Mouse (Mus musculus): ENCODE results near the gene Pnmal1. TPM values are rescaled to one million over a fixed set of nuclear protein-coding genes. Genes with fewer than 3 reads are reported as not detected.

Pnmal1 gene
- polyA plus RNA-seq, 1 experiment from 2014 or later = 2.9 TPM

DNA sequence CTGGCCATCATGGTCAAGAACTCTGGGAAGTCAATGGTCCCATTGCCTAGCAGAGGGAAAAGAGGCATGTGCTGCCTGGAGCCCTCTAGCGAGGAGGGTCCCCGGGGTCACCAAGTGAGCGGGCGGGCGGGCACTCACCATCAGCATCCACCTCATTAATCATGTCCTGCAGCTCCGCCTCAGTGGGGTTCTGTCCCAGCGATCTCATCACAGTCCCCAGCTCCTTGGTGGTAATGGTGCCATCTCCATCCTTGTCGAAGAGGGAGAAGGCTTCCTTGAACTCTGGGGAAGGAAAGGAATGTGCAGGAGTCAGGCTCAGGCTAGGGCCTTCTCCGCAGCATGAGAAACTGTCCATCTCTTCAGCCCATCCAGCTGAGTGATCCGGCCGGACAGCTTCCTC is 42.0 kb upstream of the Pnmal1 start:
- Histone ChIP-seq H3K4me1 (ENCODE audit: control insufficient read depth, insufficient read depth, low read length) (peaks cover 41% of the 10 kb centered on the region), H3K9me3 (ENCODE audit: control insufficient read depth, low read length) (no peaks in the 10 kb centered on the region), H3K36me3 (ENCODE audit: control insufficient read depth, insufficient read depth, low read length) (peaks cover 40% of the 10 kb centered on the region), H3K9ac (ENCODE audit: low read depth, low read length) (no peak overlapping the region), H3K27ac (ENCODE audit: low read length) (no peak overlapping the region), H3K4me3 (ENCODE audit: low read length) (no peak overlapping the region), H3K27me3 (replicated peaks; ENCODE audit: control insufficient read depth, insufficient read depth, low read length) (no peaks in the 10 kb centered on the region), H3K4me2 (ENCODE audit: low read depth, low read length) (no peak overlapping the region)
- 69% methylated on average over 11 of the region's 11 CpGs for WGBS
- ATAC-seq = no peak

- no peaks in the 10 kb centered on the region for H3K9me3 ChIP-seq (ENCODE audit: control insufficient read depth, low read length)
- H3K27ac ChIP-seq (ENCODE audit: low read length) = no peak overlapping the region
- H3K4me1 ChIP-seq (ENCODE audit: control insufficient read depth, insufficient read depth, low read length) = peaks cover 45% of the 10 kb centered on the region
- no peak overlapping the region for H3K4me3 ChIP-seq (ENCODE audit: low read length)
- no peak overlapping the region for H3K4me2 ChIP-seq (ENCODE audit: low read depth, low read length)
- peaks cover 40% of the 10 kb centered on the region for H3K36me3 ChIP-seq (ENCODE audit: control insufficient read depth, insufficient read depth, low read length)
- no peak overlapping the region for H3K9ac ChIP-seq (ENCODE audit: low read depth, low read length)
- no peak for ATAC-seq
- no peaks in the 10 kb centered on the region for H3K27me3 ChIP-seq (replicated peaks; ENCODE audit: control insufficient read depth, insufficient read depth, low read length)
- WGBS = 76% methylated on average over 9 of the region's 9 CpGs
Measured at GRCm38 (mm10) chr7:16918014-16918413, 41.5 kb upstream of the Pnmal1 start.

GRCm38 (mm10) chr7:16918670-16919069 is 40.8 kb upstream of the Pnmal1 start:
- Histone ChIP-seq H3K27me3 (replicated peaks; ENCODE audit: control insufficient read depth, insufficient read depth, low read length) (no peaks in the 10 kb centered on the region), H3K4me2 (ENCODE audit: low read depth, low read length) (no peak overlapping the region), H3K4me1 (ENCODE audit: control insufficient read depth, insufficient read depth, low read length) (peaks cover 45% of the 10 kb centered on the region), H3K9me3 (ENCODE audit: control insufficient read depth, low read length) (no peaks in the 10 kb centered on the region), H3K4me3 (ENCODE audit: low read length) (no peak overlapping the region), H3K36me3 (ENCODE audit: control insufficient read depth, insufficient read depth, low read length) (peaks cover 40% of the 10 kb centered on the region), H3K27ac (ENCODE audit: low read length) (no peak overlapping the region), H3K9ac (ENCODE audit: low read depth, low read length) (no peak overlapping the region)
- WGBS = 68% methylated on average over 3 of the region's 3 CpGs
- no peak for ATAC-seq

GRCm38 (mm10) chr7:16919395-16920149 is 39.9 kb upstream of the Pnmal1 start:
- no peaks in the 10 kb centered on the region for H3K9me3 ChIP-seq (ENCODE audit: control insufficient read depth, low read length)
- H3K4me2 ChIP-seq (ENCODE audit: low read depth, low read length) = peak overlapping the region; percentile 20; the same call in 1 of the 2 replicates
- H3K4me1 ChIP-seq (ENCODE audit: control insufficient read depth, insufficient read depth, low read length) = peaks cover 45% of the 10 kb centered on the region
- H3K27ac ChIP-seq (ENCODE audit: low read length) = peak overlapping the region; percentile 54
- peaks cover 37% of the 10 kb centered on the region for H3K36me3 ChIP-seq (ENCODE audit: control insufficient read depth, insufficient read depth, low read length)
- H3K4me3 ChIP-seq (ENCODE audit: low read length) = peak overlapping the region; percentile 9; the same call in 1 of the 2 replicates
- 70% methylated on average over 13 of the region's 13 CpGs for WGBS
- no peaks in the 10 kb centered on the region for H3K27me3 ChIP-seq (replicated peaks; ENCODE audit: control insufficient read depth, insufficient read depth, low read length)
- peak overlapping the region; percentile 48; the same call in 1 of the 2 replicates for H3K9ac ChIP-seq (ENCODE audit: low read depth, low read length)
- ATAC-seq = no peak

DNA sequence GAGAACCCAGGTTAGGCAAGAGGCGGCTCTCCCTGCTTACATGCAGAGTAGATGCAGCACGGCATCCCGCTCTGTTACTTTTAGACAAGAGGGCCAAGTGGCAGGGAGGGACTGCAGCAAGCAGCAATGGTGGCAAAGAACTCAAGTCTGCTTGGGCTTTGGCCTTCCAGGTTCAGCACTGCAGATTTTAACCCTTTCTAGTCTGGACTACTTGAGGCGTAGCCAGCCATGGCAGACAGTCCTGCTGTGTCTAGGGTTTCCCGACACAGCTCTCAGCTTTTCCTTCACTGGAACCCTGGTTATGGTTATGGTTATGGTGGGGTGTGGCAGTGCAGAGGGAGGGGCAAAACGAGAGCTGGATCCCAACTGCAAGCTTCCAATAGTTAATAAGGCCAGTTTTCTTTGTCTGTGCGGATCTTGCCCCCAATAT is 39.3 kb upstream of the Pnmal1 start:
- Histone ChIP-seq H3K4me1 (ENCODE audit: control insufficient read depth, insufficient read depth, low read length) (peaks cover 45% of the 10 kb centered on the region), H3K9me3 (ENCODE audit: control insufficient read depth, low read length) (no peaks in the 10 kb centered on the region), H3K9ac (ENCODE audit: low read depth, low read length) (peak overlapping the region; percentile 48; the same call in 1 of the 2 replicates), H3K4me2 (ENCODE audit: low read depth, low read length) (peak overlapping the region; percentile 20; the same call in 1 of the 2 replicates), H3K27ac (ENCODE audit: low read length) (0 out of 2 replicates have a peak overlapping the region, but pooled peaks have one; percentile 28), H3K27me3 (replicated peaks; ENCODE audit: control insufficient read depth, insufficient read depth, low read length) (no peaks in the 10 kb centered on the region), H3K4me3 (ENCODE audit: low read length) (peak overlapping the region; percentile 9; the same call in 1 of the 2 replicates), H3K36me3 (ENCODE audit: control insufficient read depth, insufficient read depth, low read length) (peaks cover 31% of the 10 kb centered on the region)
- 72% methylated on average over 7 of the region's 7 CpGs for WGBS
- ATAC-seq = no peak

GRCm38 (mm10) chr7:16920818-16921791 is 38.4 kb upstream of the Pnmal1 start:
- H3K9me3 ChIP-seq (ENCODE audit: control insufficient read depth, low read length) = no peaks in the 10 kb centered on the region
- H3K4me3 ChIP-seq (ENCODE audit: low read length) = peak overlapping the region; percentile 72
- WGBS = 40% methylated on average over 21 of the region's 21 CpGs
- H3K9ac ChIP-seq (ENCODE audit: low read depth, low read length) = peak overlapping the region; percentile 96
- peaks cover 45% of the 10 kb centered on the region for H3K4me1 ChIP-seq (ENCODE audit: control insufficient read depth, insufficient read depth, low read length)
- no peak for ATAC-seq
- H3K4me2 ChIP-seq (ENCODE audit: low read depth, low read length) = peak overlapping the region; percentile 76
- H3K27me3 ChIP-seq (replicated peaks; ENCODE audit: control insufficient read depth, insufficient read depth, low read length) = no peaks in the 10 kb centered on the region
- peak overlapping the region; percentile 96 for H3K27ac ChIP-seq (ENCODE audit: low read length)
- peaks cover 27% of the 10 kb centered on the region for H3K36me3 ChIP-seq (ENCODE audit: control insufficient read depth, insufficient read depth, low read length)

DNA sequence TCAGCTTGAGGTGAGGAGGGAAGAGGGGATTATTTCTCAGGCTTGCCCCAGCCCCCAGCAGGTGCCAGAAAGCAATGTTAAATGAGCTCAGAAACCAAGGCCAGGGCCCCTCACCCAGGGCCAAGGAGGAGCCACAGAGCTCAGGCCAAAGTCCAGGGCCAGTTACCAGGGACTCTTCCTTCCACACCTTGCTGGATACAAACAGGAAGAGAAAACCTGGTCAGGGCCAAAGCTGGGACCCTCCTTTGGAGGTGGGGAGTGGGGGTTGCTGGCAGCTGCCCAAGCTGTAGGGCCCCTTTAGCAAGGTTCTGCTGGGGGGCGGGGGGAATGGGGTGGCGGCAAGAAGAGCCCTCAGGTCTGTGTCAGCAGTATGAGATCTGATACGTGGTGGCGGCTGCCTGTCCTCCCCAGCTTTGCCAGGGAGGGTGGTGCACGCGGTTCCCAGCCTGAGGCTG is 37.6 kb upstream of the Pnmal1 start:
- Histone ChIP-seq H3K9me3 (ENCODE audit: control insufficient read depth, low read length) (no peaks in the 10 kb centered on the region), H3K27me3 (replicated peaks; ENCODE audit: control insufficient read depth, insufficient read depth, low read length) (no peaks in the 10 kb centered on the region), H3K4me3 (ENCODE audit: low read length) (peak overlapping the region; percentile 72), H3K9ac (ENCODE audit: low read depth, low read length) (peak overlapping the region; percentile 96), H3K4me2 (ENCODE audit: low read depth, low read length) (peak overlapping the region; percentile 76), H3K27ac (ENCODE audit: low read length) (peak overlapping the region; percentile 96), H3K36me3 (ENCODE audit: control insufficient read depth, insufficient read depth, low read length) (peaks cover 20% of the 10 kb centered on the region), H3K4me1 (ENCODE audit: control insufficient read depth, insufficient read depth, low read length) (peaks cover 45% of the 10 kb centered on the region)
- 30% methylated on average over 6 of the region's 6 CpGs for WGBS
- peak; percentile 45 for ATAC-seq

GRCm38 (mm10) chr7:16922360-16922973 is 37.0 kb upstream of the Pnmal1 start:
- H3K9me3 ChIP-seq (ENCODE audit: control insufficient read depth, low read length) = no peaks in the 10 kb centered on the region
- peak overlapping the region; percentile 76 for H3K4me2 ChIP-seq (ENCODE audit: low read depth, low read length)
- H3K4me1 ChIP-seq (ENCODE audit: control insufficient read depth, insufficient read depth, low read length) = peaks cover 45% of the 10 kb centered on the region
- H3K36me3 ChIP-seq (ENCODE audit: control insufficient read depth, insufficient read depth, low read length) = peaks cover 15% of the 10 kb centered on the region
- H3K27ac ChIP-seq (ENCODE audit: low read length) = peak overlapping the region; percentile 96
- 24% methylated on average over 10 of the region's 10 CpGs for WGBS
- H3K9ac ChIP-seq (ENCODE audit: low read depth, low read length) = peak overlapping the region; percentile 96
- peak overlapping the region; percentile 72 for H3K4me3 ChIP-seq (ENCODE audit: low read length)
- no peaks in the 10 kb centered on the region for H3K27me3 ChIP-seq (replicated peaks; ENCODE audit: control insufficient read depth, insufficient read depth, low read length)
- ATAC-seq = peak; percentile 21

Measured in intestine, embryonic 16.5 days (tissue).